Mouse (Mus musculus): ENCODE data around the gene D930020B18Rik.

D930020B18Rik gene

GRCm38 (mm10) chr10:121641272-121642053 lies at the start of gene D930020B18Rik:
Gene D930020B18Rik, plus strand, starts transcription at chr10:121641588.
- DNase-seq (ENCODE audit: low spot score in 2 of 2): no peak

DNA sequence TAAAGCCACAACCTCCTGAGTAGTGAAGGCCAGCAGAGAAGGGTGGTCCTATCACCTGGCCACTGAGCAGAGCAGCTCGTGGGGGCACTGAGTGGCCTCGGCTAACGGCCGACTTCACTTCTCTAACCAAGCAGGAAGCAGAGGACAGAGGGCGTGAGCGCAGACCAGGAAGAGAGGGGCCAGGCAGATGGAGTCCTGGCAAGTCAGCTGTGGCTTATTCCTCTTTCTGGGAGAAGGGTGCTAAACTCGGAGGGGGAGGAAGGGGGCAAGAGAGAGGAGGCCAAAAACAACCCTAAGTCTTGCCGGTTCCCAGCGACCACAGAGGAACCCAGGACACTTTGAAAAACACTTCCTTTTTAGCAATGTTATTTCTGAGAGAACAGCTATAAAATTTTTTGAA lies 44.8 kb upstream of the D930020B18Rik start:
- peak in 1 of 2 experiments; percentile 41 for DNase-seq (ENCODE audit: low spot score in 2 of 2)

DNA sequence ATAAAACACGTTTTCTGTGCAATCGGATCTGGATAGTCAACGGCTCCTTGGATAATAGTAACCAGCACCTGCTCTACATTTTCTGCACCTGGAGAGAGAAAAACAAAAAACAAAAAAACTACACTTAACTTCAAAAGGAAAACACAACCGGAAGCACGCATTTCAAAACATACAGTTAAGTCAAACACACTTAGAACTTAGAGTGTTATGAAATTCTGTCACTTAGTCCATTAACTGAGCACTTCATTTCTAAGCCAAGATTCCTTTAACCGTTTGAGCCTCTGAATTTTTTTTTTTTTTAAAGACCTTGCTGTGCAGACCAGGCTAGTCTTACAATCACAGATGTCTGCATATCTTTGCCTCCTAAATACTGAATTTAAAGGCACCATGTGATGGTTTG lies 40.1 kb upstream of the D930020B18Rik start:
- DNase-seq (ENCODE audit: low spot score in 2 of 2): no peak

GRCm38 (mm10) chr10:121603556-121603955 lies 37.8 kb upstream of the D930020B18Rik start:
- no peak for DNase-seq (ENCODE audit: low spot score in 2 of 2)

DNA sequence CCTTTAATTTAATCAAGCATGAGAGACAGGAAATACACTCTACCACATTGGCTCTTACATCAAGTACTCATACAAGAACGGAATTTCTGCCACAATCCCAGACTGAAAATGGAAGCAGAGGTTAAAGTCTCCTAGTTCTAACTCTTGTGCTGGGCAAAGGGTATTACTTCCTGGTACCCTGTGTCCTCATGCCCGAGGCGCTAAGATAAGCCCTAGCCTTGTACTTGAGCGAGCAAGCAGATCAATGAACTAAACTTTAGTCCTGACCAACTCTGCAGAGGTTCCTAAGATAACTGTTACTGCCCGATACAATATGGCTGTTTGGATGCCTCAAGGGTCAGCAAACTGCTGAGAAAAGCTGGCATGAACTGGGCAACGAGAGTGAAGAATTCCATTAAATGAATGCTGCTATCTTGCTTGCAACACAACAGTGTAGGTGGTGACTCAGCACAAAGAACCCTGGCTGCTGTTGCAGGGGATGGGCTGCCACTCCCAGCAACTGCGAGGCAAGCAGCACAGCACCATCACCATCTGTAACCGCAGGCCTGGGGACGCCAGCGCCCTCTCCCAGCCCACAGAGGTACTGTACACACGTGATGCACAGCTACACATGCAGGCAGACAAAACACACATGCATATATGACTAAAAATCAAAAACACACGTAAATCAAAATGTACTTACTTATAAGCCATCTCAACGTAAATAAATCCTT lies 36.6 kb upstream of the D930020B18Rik start:
- no peak for DNase-seq (ENCODE audit: low spot score in 2 of 2)

DNA sequence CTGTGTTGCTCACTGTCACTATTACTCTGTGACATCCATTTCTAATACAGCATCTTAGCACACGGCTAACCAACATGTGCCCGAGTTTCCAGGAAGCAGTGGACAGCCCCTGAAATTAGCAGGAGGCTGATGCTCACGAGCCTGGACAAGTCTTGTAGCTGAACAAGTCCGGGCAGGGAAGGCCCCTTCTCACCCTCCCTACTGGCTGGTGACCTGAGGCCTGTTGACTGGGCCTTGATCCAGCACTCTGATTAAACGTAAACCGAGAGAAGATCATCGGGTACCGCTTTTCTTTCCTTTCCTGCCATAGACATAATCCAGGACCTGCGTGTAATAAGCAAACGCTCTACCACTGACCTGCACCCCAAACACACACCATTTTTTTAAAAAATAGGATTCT lies 33.2 kb upstream of the D930020B18Rik start:
- DNase-seq (ENCODE audit: low spot score in 2 of 2): no peak

DNA sequence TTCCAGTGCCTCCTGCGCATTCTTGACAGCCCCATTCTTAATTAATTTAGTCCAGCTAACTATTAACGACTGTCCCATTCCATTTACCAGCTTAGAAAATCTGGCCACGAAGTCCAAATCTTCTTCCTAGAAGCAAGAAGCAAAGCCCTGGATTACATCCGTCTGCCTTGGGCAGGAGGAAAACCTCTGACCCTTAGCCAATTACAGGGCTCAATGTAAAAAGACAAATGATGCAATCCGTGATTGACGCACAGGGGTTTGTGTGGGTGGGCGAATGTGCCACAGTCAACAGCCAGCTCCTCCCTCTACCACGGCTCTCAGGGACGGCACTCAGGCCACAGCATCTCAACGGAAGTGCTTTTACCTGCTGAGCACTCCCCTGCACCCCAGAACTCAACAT lies 29.8 kb upstream of the D930020B18Rik start:
- DNase-seq (ENCODE audit: low spot score in 2 of 2): no peak

GRCm38 (mm10) chr10:121612448-121612847 lies 28.9 kb upstream of the D930020B18Rik start:
- no peak for DNase-seq (ENCODE audit: low spot score in 2 of 2)

- peak; percentile 67 to 73 for DNase-seq (ENCODE audit: low spot score in 2 of 2)
Measured at GRCm38 (mm10) chr10:121613570-121613969, 27.8 kb upstream of the D930020B18Rik start.

GRCm38 (mm10) chr10:121615146-121615870 lies 26.1 kb upstream of the D930020B18Rik start:
- no peak for DNase-seq (ENCODE audit: low spot score in 2 of 2)

DNA sequence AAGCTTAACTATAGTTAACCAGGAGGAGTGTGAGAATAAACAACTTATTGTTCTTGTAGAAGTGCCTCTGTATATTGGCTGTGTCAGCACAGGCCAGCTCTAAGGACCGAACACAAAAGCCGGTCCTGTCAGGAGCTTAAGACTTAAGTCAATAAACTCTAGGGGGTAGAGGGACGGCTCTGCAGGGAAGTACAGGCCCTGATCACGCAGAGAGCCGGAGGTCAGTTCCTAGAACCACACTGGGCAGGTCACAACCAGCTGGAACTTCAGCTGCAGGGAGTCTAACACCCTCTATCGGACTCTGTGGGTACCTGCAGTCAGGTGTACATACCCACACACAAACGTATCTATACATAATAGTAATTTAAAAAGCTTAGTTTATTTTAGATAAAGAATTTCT lies 25.5 kb upstream of the D930020B18Rik start:
- DNase-seq (ENCODE audit: low spot score in 2 of 2): no peak

- no peak for DNase-seq (ENCODE audit: low spot score in 2 of 2)
Measured at GRCm38 (mm10) chr10:121622431-121622830, 19.0 kb upstream of the D930020B18Rik start.

DNA sequence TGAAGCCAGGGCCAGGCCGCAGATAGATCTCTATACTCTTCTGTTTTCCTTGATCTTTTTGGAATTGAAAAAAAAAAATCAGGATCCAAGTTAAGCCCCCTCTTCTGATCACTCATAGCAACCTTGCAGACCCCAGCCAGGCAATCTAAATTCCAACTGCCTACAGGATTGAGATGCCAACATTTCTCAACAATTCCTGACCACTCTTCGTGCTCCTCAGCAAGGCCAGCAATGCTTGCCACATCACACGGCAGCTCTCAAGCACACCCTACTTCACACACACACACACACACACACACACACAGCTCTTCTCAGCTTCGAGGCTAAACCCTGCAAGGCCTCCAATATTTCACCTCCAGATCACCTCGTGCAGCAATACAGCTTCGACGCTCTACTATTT lies 17.7 kb upstream of the D930020B18Rik start:
- DNase-seq (ENCODE audit: low spot score in 2 of 2): no peak

DNA sequence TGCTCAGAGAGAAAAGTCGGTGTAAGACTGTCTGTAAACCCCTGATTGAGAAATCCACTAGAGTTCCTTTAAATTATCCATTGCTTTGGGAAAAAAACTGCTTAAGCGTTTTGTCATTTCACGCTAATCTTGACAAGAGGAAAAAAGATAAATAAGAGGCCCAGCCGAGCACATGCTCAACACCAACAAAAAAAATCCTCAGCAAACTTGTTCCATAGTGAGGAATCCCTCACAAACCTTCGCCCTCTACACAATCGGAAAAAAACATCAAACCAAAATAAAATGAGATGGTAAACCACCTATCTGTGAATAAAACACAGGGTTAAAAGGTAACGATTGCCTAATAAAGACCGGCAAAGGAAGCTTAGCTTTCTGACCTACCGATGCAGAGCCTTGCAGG lies 16.4 kb upstream of the D930020B18Rik start:
- no peak for DNase-seq (ENCODE audit: low spot score in 2 of 2)

- peak in 1 of 2 experiments; percentile 63 for DNase-seq (ENCODE audit: low spot score in 2 of 2)
Measured at GRCm38 (mm10) chr10:121625407-121626185, 15.8 kb upstream of the D930020B18Rik start.

GRCm38 (mm10) chr10:121626186-121626882 lies 15.1 kb upstream of the D930020B18Rik start, which contains the start of gene Xpot:
Gene Xpot, minus strand, starts transcription at chr10:121626332.
- DNase-seq (ENCODE audit: low spot score in 2 of 2): peak; percentile 95 to 97

DNA sequence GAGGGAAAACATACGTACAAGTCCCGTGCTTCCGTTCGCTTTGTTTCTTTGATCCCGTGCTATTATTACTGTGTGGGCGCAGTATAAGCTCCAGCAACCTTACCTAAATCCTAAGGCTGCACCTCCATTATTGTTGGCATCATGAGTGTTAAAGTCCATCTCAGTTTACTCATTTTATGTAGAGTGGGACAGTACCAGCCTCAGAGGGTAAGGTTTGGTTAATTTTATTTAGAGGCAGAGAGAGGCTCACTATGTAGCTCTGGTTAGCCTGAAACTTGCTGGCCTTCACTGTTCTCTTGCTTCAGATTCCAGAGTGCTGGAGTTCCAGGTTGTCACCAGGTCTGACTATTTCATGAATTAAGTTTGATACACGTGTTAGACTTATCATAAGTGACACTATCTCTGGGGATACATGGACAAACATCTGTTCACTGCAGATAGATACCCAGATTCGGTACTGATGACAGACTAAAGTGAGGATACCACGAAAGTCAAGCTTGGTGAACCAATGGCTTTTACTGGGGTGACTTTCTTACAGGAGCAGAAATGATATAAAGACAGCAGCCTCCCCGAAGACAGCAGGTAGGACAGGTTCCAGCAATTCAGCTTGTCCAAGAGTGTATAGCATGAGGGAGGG lies 14.1 kb upstream of the D930020B18Rik start:
- no peak for DNase-seq (ENCODE audit: low spot score in 2 of 2)

- DNase-seq (ENCODE audit: low spot score in 2 of 2): no peak
Measured at GRCm38 (mm10) chr10:121628561-121629040, 12.8 kb upstream of the D930020B18Rik start.

GRCm38 (mm10) chr10:121634159-121634558 lies 7.2 kb upstream of the D930020B18Rik start:
- DNase-seq (ENCODE audit: low spot score in 2 of 2): no peak

DNA sequence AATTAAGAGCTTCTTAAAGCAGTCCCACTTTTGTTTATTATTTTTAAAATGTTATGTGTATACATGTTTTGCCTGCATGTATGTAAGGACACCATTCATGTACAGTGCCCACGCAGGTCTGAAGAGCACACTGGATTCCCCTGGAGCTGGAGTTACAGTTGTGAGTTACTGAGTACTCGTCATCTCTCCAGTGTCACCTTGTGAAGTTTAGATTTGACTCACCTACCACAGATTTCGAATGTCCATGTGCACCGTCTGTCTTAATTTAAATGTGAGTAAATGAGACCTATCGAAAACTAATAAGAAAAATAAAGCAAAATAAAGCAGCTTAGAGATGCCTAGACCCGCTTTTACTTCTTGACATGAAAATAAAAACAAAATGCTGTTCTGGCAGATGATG lies 5.1 kb upstream of the D930020B18Rik start:
- DNase-seq (ENCODE audit: low spot score in 2 of 2): no peak
